Mouse (Mus musculus): ENCODE measurements around the gene Lfng.

GRCm38 (mm10) chr5:140623791-140624190 lies 16.7 kb downstream of the Lfng start:
- TF ChIP-seq EP300 (optimal IDR thresholded peaks at IDR 0.05) (no peak), CTCF (IDR thresholded peaks at IDR 0.05; ENCODE audit: low read depth) (no peak)
